Mouse (Mus musculus) liver, postnatal 0 days (tissue): ENCODE data around the gene Klhl26. TPM values are rescaled to one million over a fixed set of nuclear protein-coding genes. Genes with fewer than 3 reads are reported as not detected.
A peak's percentile ranks its signal among the peaks of the same experiment; 100 is the strongest.

ENCODE experiments used
- ATAC-seq: fragments of 200-750 bp; cut with Nextera tagmentation; 2 replicates; pipeline ENCODE4 v1.8.0; 2017; ENCODE audit warnings: mild to moderate bottlenecking, moderate library complexity
- DNase-seq: peaks from one replicate; pipeline ENCODE4 v3.0.0-alpha.2; 2016
- H3K27ac ChIP-seq: fragments of 300-500 bp; sonication (generic); 2 replicates; pipeline ENCODE4 v1.5.1; 2014; ENCODE audit warnings: antibody characterized with exemption, moderate library complexity, mild to moderate bottlenecking, low read depth
- H3K27me3 ChIP-seq: fragments of 300-500 bp; sonication (generic); 2 replicates; pipeline ENCODE4 v1.6.1; 2014; ENCODE audit warnings: low read length, control low read depth, mixed read lengths; ENCODE audit not compliant: insufficient read depth
- H3K36me3 ChIP-seq: fragments of 300-500 bp; sonication (generic); replicated peaks from 2 replicates; pipeline ENCODE4 v1.6.1; 2014; ENCODE audit warnings: mild to moderate bottlenecking, control low read depth, low read length, moderate library complexity, mixed read lengths; ENCODE audit not compliant: insufficient read depth
- H3K4me1 ChIP-seq: fragments of 300-500 bp; sonication (generic); 2 replicates; pipeline ENCODE4 v1.6.1; 2014; ENCODE audit warnings: antibody characterized with exemption, mild to moderate bottlenecking, control low read depth; ENCODE audit not compliant: insufficient read depth
- H3K4me2 ChIP-seq: fragments of 300-500 bp; sonication (generic); 2 replicates; pipeline ENCODE4 v1.6.1; 2014; ENCODE audit warnings: low read depth, mild to moderate bottlenecking, low read length, moderate library complexity, mixed read lengths
- H3K4me3 ChIP-seq: fragments of 300-500 bp; sonication (generic); 2 replicates; pipeline ENCODE4 v1.5.1; 2014; ENCODE audit warnings: low read depth, low read length
- H3K9ac ChIP-seq: fragments of 300-500 bp; sonication (generic); replicated peaks from 2 replicates; pipeline ENCODE4 v1.6.1; 2014; ENCODE audit warnings: mild to moderate bottlenecking, moderate library complexity
- H3K9me3 ChIP-seq: fragments of 300-500 bp; sonication (generic); 2 replicates; pipeline ENCODE4 v1.6.1; 2016; ENCODE audit warnings: mild to moderate bottlenecking, control low read depth, low read length, mixed read lengths
- CTCF ChIP-seq: sonication (generic); IDR thresholded peaks from 2 replicates; pipeline ENCODE4 v1.5.1; 2016; ENCODE audit warnings: antibody characterized with exemption, low read depth
- EP300 ChIP-seq: IDR thresholded peaks from 2 replicates; pipeline ENCODE4 v1.6.1; 2016; ENCODE audit warnings: antibody characterized with exemption, low read depth, mild to moderate bottlenecking
- WGBS: fragments of 180-500 bp; shearing (Covaris S2); extraction: QIAGEN DNeasy Blood & Tissue Kit; methylation state at CpG from one replicate; pipeline ENCODE4 v1.1.7; 2014; ENCODE audit not compliant: insufficient replicate concordance; 5-methylcytosine and 5-hydroxymethylcytosine counted together
- polyA plus RNA-seq: library from polyadenylated mRNA; unstranded; fragments of >200 nt; fragmentation: Nextera tagmentation; extraction: Ambion mirVana; gene quantifications from 2 replicates; pipeline ENCODE4 v1.2.1, GENCODE M21; 2015

The Klhl26 gene
- polyA plus RNA-seq, 1 experiment from 2014 or later, result 5.4 TPM

- Histone ChIP-seq H3K27ac (no peak overlapping the region), H3K4me2 (no peak overlapping the region), H3K9me3 (no peaks in the 10 kb centered on the region), H3K4me3 (no peak overlapping the region), H3K4me1 (peaks cover 7% of the 10 kb centered on the region), H3K9ac (no peak overlapping the region), H3K27me3 (peaks cover 94% of the 10 kb centered on the region), H3K36me3 (no peaks in the 10 kb centered on the region)
- 5% methylated on average over 24 of the region's 28 CpGs for WGBS
- TF ChIP-seq CTCF, result no peak
- TF ChIP-seq EP300, result no peak
- ATAC-seq, result no peak
- no peak for DNase-seq
These were observed 17.7 kb upstream of the Klhl26 start for GRCm38 (mm10) chr8:70494416-70494945.

DNA sequence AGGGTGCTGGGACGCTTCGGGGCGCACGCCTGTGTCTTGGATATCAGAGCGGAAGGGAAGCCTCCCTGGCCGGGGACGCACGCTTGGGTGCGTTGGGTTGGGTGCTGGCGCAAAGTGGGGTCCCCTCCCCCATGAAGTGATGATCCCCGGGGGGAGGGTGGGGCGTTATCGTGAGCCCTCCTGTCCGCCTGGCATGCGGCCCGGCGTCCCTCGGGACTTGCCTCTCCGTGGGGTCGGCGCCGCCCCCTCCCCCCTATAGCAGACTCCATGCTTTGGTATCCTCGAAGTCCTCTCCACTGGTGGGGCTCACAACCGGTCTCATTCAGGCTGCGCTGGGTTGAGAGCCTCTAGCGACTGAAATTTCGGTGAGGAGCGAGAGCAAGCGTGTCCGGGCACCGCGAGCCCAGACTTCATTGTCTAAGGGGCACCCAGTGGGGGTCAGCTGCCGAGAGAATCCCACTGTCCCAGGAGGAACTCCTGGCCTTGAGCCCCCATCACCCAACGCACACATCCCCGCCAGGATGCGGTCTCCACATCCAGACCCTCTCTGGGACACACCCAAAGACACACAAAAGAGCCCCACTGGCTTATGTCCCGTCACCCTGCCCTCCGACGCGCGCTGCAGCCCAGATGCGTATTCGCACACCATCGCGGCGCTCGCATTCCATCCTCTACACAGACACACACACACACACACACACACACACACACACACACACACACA is 17.1 kb upstream of the Klhl26 start:
- TF ChIP-seq CTCF, result no peak
- no peak for TF ChIP-seq EP300
- Histone ChIP-seq H3K4me1 (peaks cover 12% of the 10 kb centered on the region), H3K27me3 (peaks cover 98% of the 10 kb centered on the region), H3K27ac (no peak overlapping the region), H3K4me2 (no peak overlapping the region), H3K4me3 (peak overlapping the region; percentile 32; the same call in 1 of the 2 replicates), H3K9ac (no peak overlapping the region), H3K9me3 (no peaks in the 10 kb centered on the region), H3K36me3 (no peaks in the 10 kb centered on the region)
- ATAC-seq (no peak), DNase-seq (no peak)
- WGBS, result 1% methylated on average over 37 of the region's 47 CpGs

GRCm38 (mm10) chr8:70492664-70493640 is 16.2 kb upstream of the Klhl26 start, which contains the start of gene Crlf1:
Gene Crlf1, plus strand, starts transcription at chr8:70493158.
- H3K4me3 ChIP-seq, result peak within 1 kb of the TSS; percentile 32
- H3K9ac ChIP-seq, result no peak within 1 kb of the TSS
- H3K4me1 ChIP-seq, result peaks cover 22% of the 10 kb centered on the region
- no peak for ATAC-seq
- no peak within 1 kb of the TSS for H3K27ac ChIP-seq
- 2% methylated on average over 55 of the region's 93 CpGs for WGBS
- peaks cover 98% of the 10 kb centered on the region for H3K27me3 ChIP-seq
- H3K4me2 ChIP-seq, result peak within 1 kb of the TSS; percentile 63
- TF ChIP-seq EP300, result no peak
- no peak for TF ChIP-seq CTCF
- no peak for DNase-seq
- H3K9me3 ChIP-seq, result no peaks in the 10 kb centered on the region
- no peaks in the 10 kb centered on the region for H3K36me3 ChIP-seq

DNA sequence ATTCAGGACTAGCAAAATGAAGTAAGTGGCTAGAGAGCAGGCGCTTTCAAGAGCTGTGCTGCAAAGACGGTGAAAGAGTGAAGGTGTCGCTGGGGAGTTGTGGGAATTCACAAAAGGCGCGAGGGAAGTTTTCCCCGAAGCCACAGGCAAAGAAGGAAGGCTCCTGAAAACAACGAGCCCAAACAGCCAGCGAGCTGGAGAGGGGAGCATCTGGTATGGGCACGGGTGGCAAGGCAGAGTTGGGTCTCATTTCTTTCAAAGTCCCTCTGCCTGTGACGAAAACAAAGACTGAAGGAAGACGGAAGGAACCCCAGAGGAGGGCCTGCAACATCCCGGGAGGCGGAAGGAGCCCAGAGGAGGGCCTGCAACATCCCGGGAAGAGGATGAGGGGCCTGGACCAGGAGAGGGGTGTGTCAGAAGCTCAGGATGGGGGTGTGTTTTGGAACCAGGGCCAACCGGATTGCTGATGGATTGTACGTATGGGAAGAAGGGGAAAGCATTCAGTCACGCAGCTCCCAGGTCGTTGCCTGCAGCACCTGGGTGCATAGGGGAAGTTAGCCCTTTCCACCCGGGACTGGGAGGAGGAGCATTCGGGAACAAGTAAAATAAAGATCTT is 14.2 kb upstream of the Klhl26 start:
- 6% methylated on average over 20 of the region's 20 CpGs for WGBS
- TF ChIP-seq CTCF (no peak), EP300 (no peak)
- H3K36me3 ChIP-seq, result no peaks in the 10 kb centered on the region
- peaks cover 23% of the 10 kb centered on the region for H3K4me1 ChIP-seq
- peaks cover 100% of the 10 kb centered on the region for H3K27me3 ChIP-seq
- no peak overlapping the region for H3K9ac ChIP-seq
- DNase-seq, result no peak
- no peak overlapping the region for H3K4me3 ChIP-seq
- no peaks in the 10 kb centered on the region for H3K9me3 ChIP-seq
- H3K27ac ChIP-seq, result no peak overlapping the region
- H3K4me2 ChIP-seq, result no peak overlapping the region
- ATAC-seq, result no peak

DNA sequence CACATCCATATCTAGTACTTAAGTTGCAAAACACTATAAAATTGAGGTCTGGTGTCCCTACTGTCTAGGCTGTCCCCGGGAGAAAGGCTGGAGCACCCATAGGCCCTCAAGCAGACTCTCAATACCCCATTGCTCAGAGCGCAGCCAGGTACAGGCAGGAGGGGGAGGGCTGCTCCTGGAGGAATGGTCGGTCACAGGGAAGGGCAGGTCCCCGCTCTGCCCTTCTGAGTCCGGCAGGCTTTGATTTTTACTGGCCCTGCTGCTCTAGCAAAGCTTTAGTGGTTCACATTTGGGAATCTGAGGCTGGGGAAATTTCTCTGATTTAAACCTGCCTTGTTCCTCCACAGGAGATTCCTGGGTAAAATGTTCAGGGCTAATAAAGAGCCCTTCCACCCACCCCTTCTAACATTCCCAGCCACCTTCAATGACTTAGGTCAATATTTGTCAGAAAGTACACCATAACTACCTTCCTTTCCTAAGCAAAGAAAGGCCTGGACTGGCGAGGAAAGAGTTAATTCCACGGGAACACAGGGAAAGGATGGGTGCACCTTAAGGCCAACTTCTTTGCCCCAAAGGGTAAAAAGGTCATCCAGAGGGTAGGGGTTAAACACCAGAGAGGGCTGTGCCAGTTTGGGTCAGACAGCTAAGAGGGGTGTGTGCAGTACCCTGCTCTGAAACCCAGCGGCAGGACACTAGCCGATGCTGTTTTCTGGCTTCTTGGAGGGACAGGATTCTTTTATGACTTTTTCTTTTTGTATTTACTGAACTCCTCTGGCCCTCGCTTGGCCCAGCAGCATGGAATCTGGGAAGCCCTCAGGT is 13.5 kb upstream of the Klhl26 start:
- H3K27me3 ChIP-seq, result peaks cover 100% of the 10 kb centered on the region
- WGBS, result 24% methylated on average over 10 of the region's 10 CpGs
- no peak for ATAC-seq
- no peak for TF ChIP-seq CTCF
- no peak for TF ChIP-seq EP300
- DNase-seq, result no peak
- H3K9me3 ChIP-seq, result no peaks in the 10 kb centered on the region
- peaks cover 23% of the 10 kb centered on the region for H3K4me1 ChIP-seq
- no peak overlapping the region for H3K4me2 ChIP-seq
- H3K36me3 ChIP-seq, result no peaks in the 10 kb centered on the region
- H3K27ac ChIP-seq, result no peak overlapping the region
- H3K4me3 ChIP-seq, result peak overlapping the region; percentile 27; the same call in 1 of the 2 replicates
- H3K9ac ChIP-seq, result no peak overlapping the region
